Mouse (Mus musculus) embryonic facial prominence, embryonic 13.5 days (tissue): Measurements from ENCODE around the gene Hoxa9. TPM values are rescaled to one million over a fixed set of nuclear protein-coding genes. Genes with fewer than 3 reads are reported as not detected.
A peak's percentile ranks its signal among the peaks of the same experiment; 100 is the strongest.

Source experiments
- ATAC-seq: fragments of 200-750 bp; cut with Nextera tagmentation; 2 replicates; pipeline ENCODE4 v1.8.0; 2017; ENCODE audit warnings: low read depth; ENCODE audit not compliant: insufficient number of reproducible peaks, insufficient read depth, low FRiP score, low TSS enrichment
- H3K27ac ChIP-seq: fragments of 300-500 bp; sonication (generic); 2 replicates; pipeline ENCODE4 v1.5.1; 2015; ENCODE audit warnings: moderate library complexity, mild to moderate bottlenecking, inconsistent platforms
- H3K27me3 ChIP-seq: fragments of 300-500 bp; sonication (generic); 2 replicates; pipeline ENCODE4 v1.6.1; 2015; ENCODE audit warnings: mild to moderate bottlenecking, inconsistent platforms
- H3K36me3 ChIP-seq: fragments of 300-500 bp; sonication (generic); 2 replicates; pipeline ENCODE4 v1.6.1; 2015; ENCODE audit warnings: mild to moderate bottlenecking, inconsistent platforms
- H3K4me1 ChIP-seq: fragments of 300-500 bp; sonication (generic); 2 replicates; pipeline ENCODE4 v1.6.1; 2015; ENCODE audit warnings: inconsistent platforms
- H3K4me2 ChIP-seq: fragments of 300-500 bp; sonication (generic); 2 replicates; pipeline ENCODE4 v1.6.1; 2015; ENCODE audit warnings: moderate library complexity, mild to moderate bottlenecking, inconsistent platforms
- H3K4me3 ChIP-seq: fragments of 300-500 bp; sonication (generic); 2 replicates; pipeline ENCODE4 v1.5.1; 2015; ENCODE audit warnings: mild to moderate bottlenecking, inconsistent platforms
- H3K9ac ChIP-seq: fragments of 300-500 bp; sonication (generic); 2 replicates; pipeline ENCODE4 v1.6.1; 2015; ENCODE audit warnings: mild to moderate bottlenecking, inconsistent platforms
- H3K9me3 ChIP-seq: fragments of 300-500 bp; sonication (generic); 2 replicates; pipeline ENCODE4 v1.6.1; 2016; ENCODE audit warnings: inconsistent platforms
- WGBS: fragments of 180-500 bp; shearing (Covaris S2); methylation state at CpG from one replicate; pipeline ENCODE4 v1.1.7; 2015; ENCODE audit warnings: mixed read lengths; 5-methylcytosine and 5-hydroxymethylcytosine counted together
- polyA plus RNA-seq: library from polyadenylated mRNA; unstranded; fragments of >200 nt; fragmentation: Nextera tagmentation; extraction: Ambion mirVana; gene quantifications from 2 replicates; pipeline ENCODE4 v1.2.1, GENCODE M21; 2015

The Hoxa9 gene
- polyA plus RNA-seq, 1 experiment from 2014 or later = not detected

DNA sequence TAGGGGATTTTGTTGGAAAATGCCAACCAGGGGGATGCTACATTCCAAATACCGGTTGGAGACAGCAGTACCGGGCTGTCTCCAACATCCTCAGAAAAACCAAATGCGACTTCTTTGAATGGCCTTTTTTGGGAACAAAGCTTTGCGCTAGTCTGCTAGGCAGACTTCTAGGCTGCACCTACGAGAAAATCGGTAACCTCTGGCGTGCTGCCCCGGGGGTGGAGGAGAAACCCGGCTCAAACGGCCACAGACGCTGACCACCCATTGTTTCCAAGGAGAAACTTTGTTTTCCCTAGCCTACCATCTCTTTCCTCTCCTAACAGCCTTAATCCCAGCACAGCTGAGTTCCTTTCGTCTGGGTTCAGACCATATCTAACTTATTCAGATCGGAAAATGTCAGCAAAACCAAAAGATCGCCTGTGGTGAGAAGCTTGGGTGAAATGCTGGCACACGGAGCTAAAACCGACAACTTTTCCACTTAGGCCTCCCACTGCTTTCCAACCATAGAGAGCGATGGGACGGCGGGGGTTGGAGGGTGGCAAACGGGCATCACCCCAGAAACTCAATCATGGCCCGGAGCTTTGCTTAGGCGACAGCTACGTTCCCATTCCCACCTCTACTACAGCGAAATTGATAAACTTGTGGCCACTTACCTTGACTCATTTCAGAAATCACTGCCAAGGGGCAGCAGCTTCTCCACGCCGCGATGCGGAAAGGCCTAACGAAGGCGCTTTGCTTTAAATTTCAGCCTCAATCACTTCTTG lies 8.9 kb upstream of the Hoxa9 start:
- Histone ChIP-seq H3K36me3 (no peaks in the 10 kb centered on the region), H3K9ac (no peak overlapping the region), H3K4me2 (peak overlapping the region; percentile 36; the same call in 1 of the 2 replicates), H3K4me1 (no peaks in the 10 kb centered on the region), H3K4me3 (peak overlapping the region; percentile 20; the same call in 1 of the 2 replicates), H3K9me3 (no peaks in the 10 kb centered on the region), H3K27ac (no peak overlapping the region), H3K27me3 (peaks cover 99% of the 10 kb centered on the region)
- 1% methylated on average over 30 of the region's 30 CpGs for WGBS
- ATAC-seq = no peak

DNA sequence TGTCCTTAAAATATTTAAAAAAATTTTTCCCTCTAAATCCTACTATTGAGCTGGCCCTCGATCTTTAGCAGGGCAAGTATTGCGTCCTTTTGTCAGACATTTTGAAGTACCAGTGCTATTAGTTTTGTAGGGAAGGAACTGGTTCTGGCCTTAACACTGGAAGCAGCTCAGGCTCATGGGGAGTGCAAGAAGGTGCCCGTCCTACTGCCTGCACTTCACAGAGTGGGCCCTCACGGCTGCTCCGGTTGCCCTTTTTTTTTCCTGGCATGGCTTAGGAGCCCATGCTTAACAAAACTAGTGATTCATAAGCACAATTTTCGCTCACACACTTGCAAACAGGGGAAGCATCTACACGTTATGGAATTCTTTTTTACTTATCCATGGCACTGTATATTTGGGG lies 8.1 kb upstream of the Hoxa9 start:
- no peak overlapping the region for H3K27ac ChIP-seq
- H3K27me3 ChIP-seq = peaks cover 99% of the 10 kb centered on the region
- H3K4me3 ChIP-seq = no peak overlapping the region

DNA sequence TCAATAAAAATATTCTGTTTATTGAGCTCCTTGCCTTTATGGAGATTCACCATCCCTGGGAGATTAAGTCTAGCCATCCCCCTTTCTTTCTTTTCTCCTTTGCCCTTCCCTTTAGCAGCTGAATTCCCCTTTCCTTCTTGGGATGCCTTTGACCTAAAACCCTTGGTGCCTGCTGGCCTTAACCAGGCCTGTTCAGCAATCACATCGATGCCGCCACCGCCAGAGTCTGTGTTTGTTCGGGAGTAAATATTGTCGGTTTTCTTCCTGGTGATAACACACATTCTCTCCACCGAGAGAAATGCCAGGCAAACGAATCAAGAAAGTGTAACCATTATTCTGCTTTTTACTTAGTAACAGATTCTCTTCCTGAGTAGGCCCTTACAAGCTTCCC lies 7.3 kb upstream of the Hoxa9 start:
- Histone ChIP-seq H3K27ac (no peak overlapping the region), H3K36me3 (no peaks in the 10 kb centered on the region), H3K4me2 (no peak overlapping the region), H3K4me1 (0 out of 2 replicates have a peak, but pooled peaks cover 8% of the 10 kb centered on the region), H3K9ac (no peak overlapping the region), H3K9me3 (no peaks in the 10 kb centered on the region), H3K27me3 (peaks cover 99% of the 10 kb centered on the region), H3K4me3 (no peak overlapping the region)
- 3% methylated on average over 7 of the region's 7 CpGs for WGBS
- no peak for ATAC-seq

More for the DNA sequence above, 8.1 kb upstream of the Hoxa9 start:
- no peak for ATAC-seq
- Histone ChIP-seq H3K4me2 (no peak overlapping the region), H3K4me1 (0 out of 2 replicates have a peak, but pooled peaks cover 7% of the 10 kb centered on the region), H3K9me3 (no peaks in the 10 kb centered on the region), H3K36me3 (no peaks in the 10 kb centered on the region), H3K9ac (no peak overlapping the region)
- 1% methylated on average over 7 of the region's 7 CpGs for WGBS

DNA sequence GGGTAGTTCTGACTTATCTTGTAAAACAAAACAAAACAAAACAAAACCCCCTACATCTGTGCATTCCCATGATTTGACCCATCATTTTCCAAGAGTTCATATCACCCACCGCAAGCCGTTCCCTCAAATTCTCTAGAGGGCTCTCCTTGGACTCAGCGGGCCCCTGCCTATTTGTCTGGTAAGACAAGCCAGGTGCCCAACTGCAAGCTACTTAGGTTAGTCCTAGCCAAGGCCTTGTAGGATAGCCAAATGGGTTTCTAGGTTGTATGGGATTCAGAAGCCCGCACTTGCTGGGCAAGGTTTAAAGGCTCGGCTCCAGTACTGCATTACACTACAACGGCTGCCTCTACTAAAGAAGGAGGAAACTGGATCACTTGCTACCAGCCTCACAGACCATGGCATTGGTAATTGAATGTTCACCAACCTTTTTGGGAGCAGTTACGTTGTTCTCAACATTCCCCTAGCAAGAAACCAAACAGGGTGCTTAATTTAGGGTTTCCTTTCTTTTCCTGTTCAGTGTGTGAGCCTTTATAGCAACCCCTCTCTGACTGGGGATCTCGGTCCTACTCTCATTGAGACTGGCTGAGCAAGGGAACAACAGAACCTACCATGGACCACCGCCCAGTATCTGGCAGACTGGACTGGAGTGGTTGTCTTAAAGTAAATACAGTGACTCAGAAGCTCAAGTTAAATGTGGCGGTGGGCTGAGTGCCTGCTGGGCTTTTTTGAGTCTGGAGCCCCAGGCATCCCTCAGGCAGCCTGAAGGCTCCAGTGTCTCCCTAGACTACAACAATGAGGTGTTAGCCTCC lies 6.7 kb upstream of the Hoxa9 start:
- H3K27ac ChIP-seq = no peak overlapping the region
- no peak for ATAC-seq
- H3K4me3 ChIP-seq = no peak overlapping the region
- H3K36me3 ChIP-seq = no peaks in the 10 kb centered on the region
- WGBS = 11% methylated on average over 10 of the region's 10 CpGs
- no peak overlapping the region for H3K4me2 ChIP-seq
- 0 out of 2 replicates have a peak, but pooled peaks cover 8% of the 10 kb centered on the region for H3K4me1 ChIP-seq
- no peak overlapping the region for H3K9ac ChIP-seq
- H3K9me3 ChIP-seq = no peaks in the 10 kb centered on the region
- H3K27me3 ChIP-seq = peaks cover 99% of the 10 kb centered on the region

DNA sequence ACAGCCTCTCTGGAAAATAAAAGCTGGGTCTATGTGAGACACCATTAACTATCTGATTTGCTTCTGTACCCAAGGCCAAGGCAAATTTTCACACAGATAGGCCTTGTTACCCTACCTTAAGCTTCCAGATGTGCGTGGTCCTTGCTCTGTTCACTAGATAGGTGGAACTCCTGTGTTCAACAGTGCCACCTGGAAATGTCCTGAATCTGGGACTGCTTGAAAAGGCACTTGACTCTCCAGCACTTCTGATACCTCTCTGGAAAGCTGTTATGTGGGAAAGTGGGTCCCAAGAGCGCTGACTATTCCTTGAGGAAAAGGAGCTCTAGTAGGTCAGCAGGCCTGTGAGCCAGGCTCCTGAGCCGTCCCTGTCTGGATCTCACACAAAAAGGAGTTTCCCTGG lies 5.9 kb upstream of the Hoxa9 start:
- no peak overlapping the region for H3K9ac ChIP-seq
- no peak overlapping the region for H3K27ac ChIP-seq
- H3K4me3 ChIP-seq = no peak overlapping the region
- H3K36me3 ChIP-seq = no peaks in the 10 kb centered on the region
- peaks cover 99% of the 10 kb centered on the region for H3K27me3 ChIP-seq
- no peak for ATAC-seq
- no peak overlapping the region for H3K4me2 ChIP-seq
- 0 out of 2 replicates have a peak, but pooled peaks cover 8% of the 10 kb centered on the region for H3K4me1 ChIP-seq
- WGBS = 10% methylated on average over 3 of the region's 3 CpGs
- no peaks in the 10 kb centered on the region for H3K9me3 ChIP-seq

DNA sequence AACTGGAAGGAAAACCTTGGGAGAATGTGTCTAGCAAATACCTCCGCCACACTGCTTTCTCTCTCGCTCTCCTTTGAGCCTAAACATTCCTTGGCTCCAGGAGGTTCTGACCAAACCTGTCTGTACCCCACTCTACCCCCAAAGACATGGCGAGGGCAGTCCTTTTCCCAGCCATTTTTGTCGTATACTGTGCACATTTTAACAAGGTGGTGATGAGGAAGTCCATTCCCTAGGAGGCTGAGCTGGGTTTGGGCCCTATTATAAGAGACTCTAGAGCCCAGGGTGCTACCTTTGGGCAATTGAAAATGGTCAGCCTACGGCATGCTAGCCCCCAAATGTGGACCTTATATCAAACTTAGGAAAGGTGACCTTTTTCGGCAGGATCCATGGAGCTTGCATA lies 5.0 kb upstream of the Hoxa9 start:
- 17% methylated on average over 6 of the region's 6 CpGs for WGBS
- Histone ChIP-seq H3K4me1 (0 out of 2 replicates have a peak, but pooled peaks cover 8% of the 10 kb centered on the region), H3K4me3 (no peak overlapping the region), H3K27me3 (peaks cover 98% of the 10 kb centered on the region), H3K36me3 (no peaks in the 10 kb centered on the region), H3K9me3 (no peaks in the 10 kb centered on the region), H3K27ac (no peak overlapping the region), H3K4me2 (no peak overlapping the region), H3K9ac (no peak overlapping the region)
- no peak for ATAC-seq

DNA sequence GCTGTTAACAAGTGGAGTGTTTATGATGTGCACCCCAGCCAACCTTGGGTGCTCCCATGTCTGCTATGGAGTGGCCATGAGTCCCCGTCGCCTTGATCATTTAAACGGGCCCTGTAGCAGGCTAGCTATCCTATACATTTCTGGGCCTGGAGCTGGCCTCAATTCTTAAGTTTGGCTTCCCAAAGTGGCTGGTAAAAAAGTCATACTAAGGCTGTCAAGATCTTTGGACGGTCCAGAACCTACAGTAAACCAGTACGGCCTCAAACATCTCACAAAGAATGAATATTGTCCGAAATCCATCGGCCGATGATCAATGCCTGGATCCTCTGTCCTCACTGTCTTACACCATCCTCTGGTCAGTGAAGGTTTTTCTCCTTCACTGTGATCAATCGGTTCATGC lies 4.4 kb upstream of the Hoxa9 start:
- Histone ChIP-seq H3K4me1 (peaks cover 8% of the 10 kb centered on the region; the same call in 1 of the 2 replicates), H3K9me3 (no peaks in the 10 kb centered on the region), H3K4me3 (no peak overlapping the region), H3K27ac (no peak overlapping the region), H3K27me3 (peaks cover 98% of the 10 kb centered on the region), H3K36me3 (no peaks in the 10 kb centered on the region), H3K4me2 (no peak overlapping the region), H3K9ac (no peak overlapping the region)
- no peak for ATAC-seq
- WGBS = 23% methylated on average over 9 of the region's 9 CpGs

DNA sequence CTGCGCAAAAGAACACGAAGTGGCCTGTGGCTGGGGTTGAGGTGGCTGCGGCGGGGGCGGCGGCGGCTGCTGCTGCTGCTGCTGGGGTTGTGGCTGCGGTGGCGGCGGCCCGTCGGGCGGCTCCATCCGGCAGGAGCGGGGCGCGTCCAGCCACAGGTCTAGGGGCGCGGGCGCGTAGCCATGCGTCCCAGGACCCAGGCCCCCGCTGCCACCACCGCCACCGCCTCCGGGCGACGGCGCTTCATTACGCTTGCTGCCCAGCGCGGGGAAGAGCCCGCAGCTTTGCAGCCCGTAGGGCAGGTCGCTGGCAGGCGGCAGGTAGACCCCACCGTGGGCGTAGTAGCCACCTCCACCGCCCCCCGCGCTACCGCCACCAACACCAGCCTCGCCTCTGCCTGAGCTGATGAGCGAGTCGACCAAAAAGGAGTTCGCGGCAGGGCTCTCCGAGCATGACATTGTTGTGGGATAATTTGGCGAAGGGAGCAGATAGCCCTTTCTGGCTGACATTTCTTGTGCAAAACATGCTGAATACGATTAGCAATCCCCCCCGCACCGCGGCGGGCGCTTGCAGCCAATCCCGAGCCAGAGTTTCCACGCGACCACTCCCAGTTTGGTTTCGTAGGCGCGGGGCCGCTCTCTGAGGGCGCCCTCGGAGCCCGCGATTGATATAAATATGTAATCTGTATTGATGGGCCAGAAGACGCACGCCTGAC lies 3.7 kb upstream of the Hoxa9 start:
- H3K9me3 ChIP-seq = no peaks in the 10 kb centered on the region
- WGBS = 1% methylated on average over 67 of the region's 68 CpGs
- ATAC-seq = no peak
- peak overlapping the region; percentile 13; the same call in 1 of the 2 replicates for H3K4me3 ChIP-seq
- no peak overlapping the region for H3K27ac ChIP-seq
- H3K4me1 ChIP-seq = peaks cover 11% of the 10 kb centered on the region; the same call in 1 of the 2 replicates
- no peak overlapping the region for H3K9ac ChIP-seq
- H3K27me3 ChIP-seq = peaks cover 98% of the 10 kb centered on the region
- no peak overlapping the region for H3K4me2 ChIP-seq
- H3K36me3 ChIP-seq = no peaks in the 10 kb centered on the region

DNA sequence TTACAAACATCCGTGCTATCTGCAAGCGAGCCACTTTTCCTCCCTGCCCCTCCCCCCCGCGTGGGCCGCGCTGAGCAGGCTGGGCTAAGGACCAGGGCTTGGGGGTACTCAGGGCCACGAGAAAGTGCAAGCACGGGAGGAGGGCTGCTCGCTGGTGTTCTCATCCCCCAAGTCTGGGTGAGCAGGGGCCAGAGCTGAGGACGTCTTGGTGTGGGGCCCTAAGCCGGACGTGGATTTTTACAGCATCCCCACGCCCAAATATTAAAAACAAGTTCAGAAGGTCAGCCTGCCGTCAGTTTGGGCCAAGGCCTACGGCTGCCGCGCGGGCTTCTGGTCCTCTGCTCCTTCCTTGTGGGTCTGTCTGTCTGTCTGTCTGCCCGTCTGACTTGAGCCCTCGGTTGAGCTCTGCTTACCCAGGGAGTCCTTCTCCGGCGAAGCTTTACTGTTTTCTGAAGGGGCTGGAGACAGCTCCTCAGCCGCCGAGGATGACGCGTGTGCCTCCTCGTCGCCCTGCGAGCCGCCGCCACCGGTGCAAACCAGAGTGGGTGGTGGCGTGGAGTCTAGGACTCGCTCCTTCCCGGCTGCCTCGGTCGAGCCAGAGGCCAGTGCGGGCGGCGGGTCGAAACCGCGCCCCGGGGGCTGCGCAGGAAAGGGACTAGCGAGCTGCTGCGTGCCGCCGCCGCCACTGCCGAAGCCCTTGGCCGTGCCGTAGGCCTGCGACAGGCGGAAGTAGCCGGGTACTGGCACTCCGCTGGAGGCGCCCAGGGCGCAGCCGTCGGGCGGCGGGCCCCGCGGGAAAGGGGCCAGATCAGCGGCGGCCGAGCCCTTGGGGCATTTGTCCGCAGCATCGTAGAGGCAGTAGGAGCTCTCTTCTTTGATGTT lies 2.9 kb upstream of the Hoxa9 start:
- peaks cover 99% of the 10 kb centered on the region for H3K27me3 ChIP-seq
- ATAC-seq = no peak

DNA sequence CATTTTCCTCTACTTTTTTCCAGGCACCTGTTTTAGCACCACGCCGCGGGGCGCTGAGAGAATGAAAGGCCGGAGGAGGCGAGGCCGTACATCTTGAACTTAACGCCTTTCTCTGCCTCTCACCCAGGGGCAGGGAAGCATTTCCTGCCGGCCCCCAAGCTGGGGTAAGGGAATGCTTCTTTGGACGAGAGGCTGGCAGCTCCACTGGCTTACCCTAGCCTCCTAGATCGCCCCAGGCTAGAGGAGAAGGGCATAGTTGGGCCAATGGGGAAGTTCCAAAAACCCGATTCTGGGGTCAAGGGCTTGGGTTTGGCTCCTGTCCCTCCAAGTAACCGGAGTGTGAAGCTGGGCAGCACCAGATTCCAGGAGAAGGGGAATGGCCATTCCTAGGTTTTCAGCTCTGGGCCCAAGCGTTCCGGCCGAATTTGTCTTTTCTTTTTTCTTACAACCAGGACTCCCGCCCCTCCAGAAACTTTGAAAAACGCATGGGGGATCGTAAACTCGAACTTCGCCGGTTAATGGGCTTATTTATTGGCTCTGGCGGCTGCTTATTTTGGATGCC lies 2.2 kb upstream of the Hoxa9 start:
- peaks cover 98% of the 10 kb centered on the region for H3K27me3 ChIP-seq
- no peak overlapping the region for H3K9ac ChIP-seq
- no peak overlapping the region for H3K4me3 ChIP-seq
- no peak overlapping the region for H3K27ac ChIP-seq
- H3K9me3 ChIP-seq = no peaks in the 10 kb centered on the region
- H3K4me1 ChIP-seq = peaks cover 14% of the 10 kb centered on the region; the same call in 1 of the 2 replicates
- WGBS = 3% methylated on average over 23 of the region's 23 CpGs
- H3K4me2 ChIP-seq = no peak overlapping the region
- ATAC-seq = no peak
- H3K36me3 ChIP-seq = no peaks in the 10 kb centered on the region

More for the DNA sequence above, 2.9 kb upstream of the Hoxa9 start:
- H3K9me3 ChIP-seq = no peaks in the 10 kb centered on the region
- H3K4me2 ChIP-seq = no peak overlapping the region
- WGBS = 1% methylated on average over 70 of the region's 70 CpGs
- H3K4me1 ChIP-seq = peaks cover 14% of the 10 kb centered on the region; the same call in 1 of the 2 replicates
- H3K9ac ChIP-seq = no peak overlapping the region
- no peak overlapping the region for H3K27ac ChIP-seq
- H3K4me3 ChIP-seq = peak overlapping the region; percentile 13; the same call in 1 of the 2 replicates
- H3K36me3 ChIP-seq = no peaks in the 10 kb centered on the region
